Mouse (Mus musculus) urinary bladder, postnatal 10 days (tissue): Measurements from ENCODE around the gene Memo1.

Experiments
- DNase-seq: peaks from one replicate; pipeline ENCODE4 v3.0.0; 2022; ENCODE audit warnings: low spot score

Memo1 gene

DNA sequence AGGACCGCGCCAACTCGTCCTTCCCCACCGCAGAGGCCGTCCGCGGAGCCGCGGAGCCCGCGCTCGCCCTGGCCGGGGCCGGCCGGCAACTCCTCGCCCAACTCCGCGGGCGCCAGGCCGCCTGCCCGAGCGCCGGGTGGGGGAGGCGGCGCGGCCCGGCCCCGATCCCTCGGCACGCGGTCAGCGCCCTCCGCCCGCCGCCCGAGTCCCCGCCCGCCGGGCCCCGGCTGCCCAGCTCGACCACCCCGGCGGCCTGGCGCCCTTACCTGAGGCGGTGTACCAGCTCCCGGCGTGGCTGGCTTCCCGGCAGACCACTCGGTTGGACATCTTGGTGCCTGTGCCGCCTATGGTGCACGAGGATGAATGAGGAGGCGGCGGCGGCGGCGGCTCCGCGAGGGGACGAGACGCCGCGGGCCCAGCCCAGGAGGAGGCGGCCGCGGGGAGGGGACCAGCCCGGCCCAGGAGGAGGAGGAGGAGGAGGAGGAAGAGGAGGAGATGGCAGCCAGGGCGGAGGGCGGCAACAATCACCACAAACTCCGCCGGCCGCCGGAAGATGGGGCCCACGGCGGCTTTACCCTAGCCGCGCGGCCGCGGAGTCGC, 795 bp downstream of the Memo1 start:
- DNase-seq = peak; percentile 53

DNA sequence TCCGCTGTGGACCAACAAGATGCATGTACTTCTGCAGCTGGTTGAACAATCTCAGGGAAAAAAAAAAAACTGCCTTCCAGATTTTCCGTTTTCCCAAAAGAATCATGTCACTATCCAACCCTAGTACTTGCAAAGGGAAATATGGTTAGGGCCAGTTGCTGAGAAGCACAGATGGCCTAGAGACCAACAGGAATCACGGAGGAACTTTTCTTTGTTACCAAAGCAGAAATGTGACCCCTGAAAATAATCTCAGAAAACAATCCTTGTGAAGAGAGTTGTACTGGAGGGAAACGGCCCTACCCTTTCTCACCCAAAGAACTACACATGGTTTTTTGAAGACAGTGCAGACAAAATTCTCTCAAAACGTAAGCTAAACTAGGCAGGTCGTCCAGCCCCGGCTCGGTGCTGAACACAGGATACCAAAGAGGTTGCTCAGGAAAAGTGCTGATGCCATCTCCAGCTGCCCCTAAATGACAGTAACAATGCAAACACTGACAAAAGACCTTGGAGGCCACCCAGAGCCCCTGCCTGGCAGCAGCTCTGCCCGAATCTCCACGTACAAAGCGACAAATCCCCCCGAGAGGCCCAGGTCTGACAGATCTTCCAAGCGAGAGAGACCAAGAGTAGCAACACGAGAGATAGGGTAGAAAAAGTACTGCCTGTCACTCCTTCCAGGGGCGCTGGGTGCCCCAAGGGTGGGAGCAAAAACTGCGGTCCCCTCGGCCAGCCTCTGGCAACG, 1.5 kb downstream of the Memo1 start:
- DNase-seq = no peak

DNA sequence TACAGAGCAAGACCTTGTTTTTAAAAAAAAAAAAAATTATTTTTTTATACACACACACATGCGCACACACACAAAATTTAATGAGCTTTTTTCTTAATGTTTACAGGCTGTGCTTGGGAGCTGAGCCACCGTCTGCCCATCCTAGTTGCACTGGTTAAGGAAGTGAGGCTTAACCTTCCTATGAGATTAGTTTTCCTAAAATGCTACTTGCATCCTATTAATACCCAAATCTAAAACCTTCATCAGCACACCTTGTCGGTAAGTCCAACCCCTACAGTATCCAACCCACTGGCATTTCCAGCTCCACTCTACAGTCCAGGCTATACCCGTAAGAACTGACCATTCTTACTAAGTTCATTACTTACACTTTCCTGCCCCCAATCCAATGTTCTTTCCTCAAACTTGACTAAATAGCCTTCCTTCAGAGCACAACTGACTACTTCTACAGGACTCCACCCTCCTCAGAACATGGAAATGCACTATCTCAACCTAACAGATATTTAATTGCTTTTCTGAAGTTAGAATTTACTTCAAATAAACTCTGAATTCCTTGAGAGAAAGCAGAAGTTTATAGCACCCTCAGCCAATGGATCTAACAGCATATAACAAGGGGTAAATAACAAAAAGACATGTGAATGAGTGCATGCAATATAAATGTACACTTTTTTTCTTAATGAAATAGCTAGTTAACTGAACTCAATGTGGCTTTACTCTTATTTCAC, 3.5 kb downstream of the Memo1 start:
- DNase-seq = no peak

DNA sequence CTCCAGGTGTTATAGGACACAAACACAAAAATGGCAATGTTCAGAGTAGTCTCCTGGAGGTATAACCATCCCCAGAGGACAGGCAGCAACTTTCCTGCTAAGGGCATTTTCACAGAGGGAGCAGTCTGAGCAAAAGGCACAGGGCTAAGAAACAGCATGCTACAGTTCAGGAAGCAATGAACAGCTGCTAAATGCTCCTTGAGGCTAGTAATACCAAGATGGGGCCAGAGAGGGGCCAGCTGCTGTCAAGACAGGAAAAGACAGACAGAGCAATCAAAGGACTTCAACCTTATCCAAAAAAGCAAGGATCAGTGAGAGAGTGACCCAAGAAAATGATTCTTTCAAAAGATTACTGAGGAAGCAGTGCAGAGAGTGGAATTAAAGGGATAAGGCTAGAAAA, 4.5 kb downstream of the Memo1 start:
- no peak for DNase-seq

DNA sequence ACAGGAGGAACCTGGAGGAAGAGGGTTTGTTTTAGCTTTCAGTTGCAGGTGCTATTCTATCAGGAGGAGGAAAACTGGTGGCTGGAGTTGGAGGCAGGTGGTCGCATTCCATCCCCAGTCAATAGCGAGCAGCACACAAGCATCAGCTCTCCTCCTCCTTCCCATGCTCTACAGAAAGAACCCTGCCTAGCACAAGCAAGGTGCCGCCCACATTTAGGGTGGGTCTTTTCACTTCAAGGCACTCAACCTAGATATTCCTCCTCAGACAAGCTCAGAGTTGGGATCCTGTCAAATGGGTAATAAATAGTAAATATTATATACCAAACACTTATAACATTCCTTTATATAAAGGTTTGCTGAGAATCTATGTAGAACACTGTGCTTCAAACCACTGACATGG, 5.1 kb downstream of the Memo1 start:
- DNase-seq = no peak

DNA sequence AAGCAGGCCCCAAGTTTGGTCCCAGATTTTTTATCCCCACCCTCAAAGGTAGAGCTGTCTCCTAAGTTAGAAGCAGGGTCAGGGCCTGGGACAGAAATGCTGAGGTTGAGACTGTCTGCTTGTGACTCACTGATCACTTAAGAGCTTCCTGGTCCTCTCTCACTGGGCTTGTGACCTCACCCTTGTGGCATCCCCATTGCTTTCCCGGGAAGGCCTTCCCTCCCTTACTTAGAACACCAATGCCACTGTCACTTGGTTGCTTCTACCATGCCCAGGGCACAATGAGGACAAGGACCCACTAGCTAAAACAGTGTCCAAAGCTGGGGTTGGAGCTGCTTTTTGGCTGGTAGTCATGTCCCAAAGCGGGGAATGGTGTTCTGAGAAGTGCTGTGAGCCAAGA, 6.7 kb downstream of the Memo1 start:
- DNase-seq = no peak

DNA sequence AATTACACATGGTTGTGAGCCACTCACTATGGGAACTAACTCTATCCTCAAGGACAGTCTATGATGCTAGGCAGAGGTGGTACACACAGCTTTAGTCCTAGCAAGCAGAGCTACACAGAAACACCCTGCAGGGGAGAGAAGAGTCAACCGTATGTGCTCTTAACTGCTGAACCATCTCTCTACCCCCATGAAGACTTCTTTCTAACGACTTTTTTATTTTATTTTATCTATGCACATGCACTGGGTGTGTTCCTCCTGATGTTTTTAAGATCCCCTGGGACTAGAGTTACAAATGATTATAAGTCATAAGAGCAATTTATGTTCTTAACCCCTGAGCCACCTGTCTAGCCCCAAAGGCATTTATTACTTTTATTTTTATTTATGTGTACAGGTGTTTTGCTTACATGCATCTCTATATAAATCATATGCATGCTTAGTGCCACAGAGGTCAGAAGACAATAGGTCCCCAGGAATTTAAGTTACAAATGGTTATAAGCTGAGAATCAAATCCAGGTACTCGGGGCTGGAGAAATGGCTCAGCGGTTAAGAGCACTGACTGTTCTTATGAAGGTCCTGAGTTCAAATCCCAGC, 9.1 kb downstream of the Memo1 start:
- no peak for DNase-seq

DNA sequence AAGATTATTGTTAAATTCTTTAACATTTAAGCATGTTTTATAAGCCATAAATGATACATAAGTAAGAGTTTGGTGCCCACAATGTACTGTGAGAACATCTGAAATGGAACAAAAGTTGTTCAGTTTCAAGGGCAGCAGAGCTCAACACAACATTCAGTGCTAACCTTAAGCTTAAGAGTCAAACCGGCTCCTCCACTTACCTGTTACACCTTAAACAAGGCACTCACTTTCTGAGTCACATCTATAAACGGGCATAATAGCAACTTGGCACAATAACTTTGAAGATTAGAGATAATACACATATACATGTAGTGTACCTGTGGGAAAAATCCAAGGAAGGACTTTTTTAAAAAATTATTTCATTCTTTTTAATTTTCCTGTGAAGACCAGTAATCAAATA, 9.6 kb downstream of the Memo1 start:
- no peak for DNase-seq

DNA sequence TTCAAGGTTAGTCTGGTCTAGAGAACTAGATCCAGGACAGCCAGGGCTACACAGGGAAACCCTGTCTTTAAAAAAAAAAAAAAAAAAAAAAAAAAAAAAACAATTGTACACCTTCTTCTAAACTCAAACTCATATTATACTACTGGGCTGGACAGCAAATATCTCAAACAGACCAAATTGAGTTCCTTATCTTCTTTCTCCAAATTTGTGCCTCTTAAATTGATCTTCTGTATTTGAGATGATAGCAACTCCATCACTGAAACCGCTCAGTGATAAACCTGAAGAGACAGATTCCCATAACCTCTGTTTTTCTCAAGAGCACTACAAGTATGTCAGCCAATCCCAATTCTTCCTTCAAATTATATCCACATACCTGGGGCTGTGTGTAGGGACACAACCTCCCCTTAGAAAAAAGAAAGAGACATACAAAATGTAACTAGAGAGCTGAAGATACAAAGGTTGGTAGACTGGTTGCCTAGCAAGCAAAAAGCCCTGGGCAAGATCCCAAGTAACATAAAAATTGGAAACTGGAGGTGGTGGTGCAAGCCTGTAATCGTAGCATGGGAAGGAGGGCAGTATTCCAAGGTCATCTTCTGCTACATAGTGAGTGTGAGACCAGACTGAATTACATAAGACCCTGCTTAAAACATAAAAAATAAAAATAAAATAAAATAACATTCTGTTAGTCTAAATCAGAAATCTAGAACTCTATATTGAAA, 10.8 kb downstream of the Memo1 start:
- DNase-seq = no peak

DNA sequence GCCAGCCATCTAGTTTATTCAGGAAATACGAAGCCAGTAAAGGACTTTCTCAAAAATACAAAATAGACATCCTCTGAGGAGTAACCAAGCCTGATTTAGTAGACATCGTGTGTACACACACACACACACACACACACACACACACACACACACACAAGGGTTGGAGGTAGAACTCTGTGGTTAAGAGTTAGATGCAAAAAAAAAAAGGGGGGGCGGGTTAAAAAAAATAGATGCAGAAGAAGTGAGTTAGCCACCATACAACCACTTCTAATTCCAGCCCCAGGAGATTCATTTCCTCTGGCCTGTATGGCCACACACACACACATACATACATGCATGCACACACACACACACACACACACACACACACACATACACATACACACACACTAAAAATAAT, 13.3 kb downstream of the Memo1 start:
- DNase-seq = no peak

DNA sequence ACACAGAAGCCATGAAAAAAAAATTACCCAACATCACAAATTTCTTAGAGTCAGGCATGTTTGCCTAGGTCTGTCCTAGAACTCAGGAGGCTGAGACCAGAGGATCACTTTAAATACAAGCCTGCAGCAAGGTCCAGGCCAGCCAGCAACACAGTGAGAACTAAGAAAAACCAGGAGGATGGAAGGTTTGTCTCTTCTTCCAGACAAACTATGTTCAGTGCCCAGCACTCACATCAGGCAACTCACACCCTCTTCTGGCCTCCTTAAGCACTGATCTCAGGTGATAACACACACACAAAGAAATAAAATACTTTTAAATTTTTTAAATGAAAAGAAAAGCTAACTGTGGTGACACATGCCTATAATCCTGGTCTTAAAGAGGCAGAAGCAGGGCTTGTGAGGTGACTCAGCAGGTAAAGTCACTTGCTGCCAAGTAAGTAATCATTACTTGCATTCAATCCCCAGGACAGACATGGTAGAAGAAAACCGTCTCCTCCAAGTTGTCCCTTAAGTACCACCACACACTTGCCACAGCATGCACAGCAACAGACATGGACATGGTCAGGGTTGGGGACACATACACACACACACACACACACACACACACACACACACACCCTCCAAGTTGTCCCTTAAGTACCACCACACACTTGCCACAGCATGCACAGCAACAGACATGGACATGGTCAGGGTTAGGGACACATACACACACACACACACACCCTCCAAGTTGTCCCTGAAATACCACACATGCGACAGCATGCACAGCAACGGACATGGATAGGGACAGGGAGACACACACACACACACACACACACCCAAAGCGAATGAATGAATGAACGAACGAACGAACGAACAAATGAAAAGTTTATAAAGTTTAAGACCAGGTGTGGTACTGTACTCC, 16.1 kb downstream of the Memo1 start:
- no peak for DNase-seq

DNA sequence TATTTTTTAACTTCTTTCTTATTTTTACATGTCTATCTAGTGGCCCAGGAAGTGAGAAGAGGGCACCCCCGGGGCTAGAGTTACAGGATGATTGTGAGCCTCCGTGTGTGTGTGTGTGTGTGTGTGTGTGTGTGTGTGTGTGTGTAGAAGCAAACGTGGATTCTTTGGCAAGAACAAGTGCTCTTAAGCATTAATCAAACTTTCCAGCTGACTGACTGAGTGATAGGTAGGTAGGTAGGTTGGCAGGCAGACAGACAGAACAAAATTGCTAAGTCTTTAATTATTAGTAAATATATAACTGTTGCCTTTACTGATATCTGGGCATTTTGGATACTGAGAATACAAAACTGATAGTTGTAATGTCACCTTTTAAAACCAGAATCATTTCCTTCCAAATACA, 20.9 kb downstream of the Memo1 start:
- no peak for DNase-seq

DNA sequence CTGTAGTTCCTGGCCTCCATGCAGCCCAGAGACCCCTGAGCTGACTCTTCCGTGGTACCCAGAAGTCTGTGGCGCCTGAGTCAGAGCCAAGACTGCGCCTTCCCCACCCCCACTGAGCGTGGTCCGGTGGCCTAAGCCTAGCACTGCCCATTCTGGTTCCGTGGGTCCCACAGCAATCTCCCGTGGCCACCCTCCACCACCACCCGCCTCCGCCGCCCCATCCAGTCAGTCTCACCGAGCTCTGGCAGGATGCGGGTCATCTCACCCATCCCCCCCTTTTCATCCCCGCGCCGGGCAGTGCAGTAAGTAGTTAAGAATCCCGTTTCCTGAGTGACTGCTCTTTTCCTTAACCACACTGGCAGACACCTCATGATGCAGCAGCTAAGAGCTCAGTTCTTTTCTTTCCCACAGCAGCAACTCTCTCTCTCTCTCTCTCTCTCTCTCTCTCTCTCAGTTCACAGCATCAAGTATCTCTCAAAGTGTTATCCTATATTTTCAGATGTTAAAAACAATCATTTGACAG, 22.6 kb downstream of the Memo1 start:
- DNase-seq = no peak

DNA sequence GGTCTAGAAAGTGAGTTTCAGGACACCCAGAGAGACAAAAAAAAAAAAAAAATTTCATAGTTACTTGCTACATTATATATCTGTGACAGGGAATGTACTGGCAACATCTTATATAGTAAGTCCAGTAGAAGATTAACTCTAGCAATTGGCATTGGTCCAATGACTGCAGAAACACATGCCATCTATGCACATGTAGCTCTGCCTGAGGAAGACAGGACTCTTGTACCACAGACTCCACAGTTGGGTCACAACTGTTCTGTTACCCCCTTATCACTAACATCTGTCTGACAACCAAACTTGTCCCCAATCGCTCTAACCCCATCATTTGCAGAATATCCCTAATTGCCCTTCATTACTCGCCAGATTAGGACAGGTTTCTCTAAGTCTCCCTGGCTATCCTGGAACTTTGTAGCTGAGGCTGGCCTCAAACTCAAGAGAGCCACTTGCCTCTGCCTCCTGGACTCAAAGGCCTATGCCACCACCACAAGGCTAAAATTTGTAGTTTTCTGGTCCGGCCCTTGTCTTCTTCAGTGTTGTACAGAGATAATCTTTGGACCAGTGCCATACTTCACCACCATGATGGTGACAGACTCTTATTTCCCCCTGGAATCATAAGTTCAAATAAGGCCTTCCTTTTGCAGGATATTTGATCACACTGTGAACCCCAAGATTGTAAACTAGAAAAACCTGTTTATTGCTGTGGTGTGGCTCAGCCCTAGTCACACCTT, 23.6 kb downstream of the Memo1 start:
- no peak for DNase-seq

DNA sequence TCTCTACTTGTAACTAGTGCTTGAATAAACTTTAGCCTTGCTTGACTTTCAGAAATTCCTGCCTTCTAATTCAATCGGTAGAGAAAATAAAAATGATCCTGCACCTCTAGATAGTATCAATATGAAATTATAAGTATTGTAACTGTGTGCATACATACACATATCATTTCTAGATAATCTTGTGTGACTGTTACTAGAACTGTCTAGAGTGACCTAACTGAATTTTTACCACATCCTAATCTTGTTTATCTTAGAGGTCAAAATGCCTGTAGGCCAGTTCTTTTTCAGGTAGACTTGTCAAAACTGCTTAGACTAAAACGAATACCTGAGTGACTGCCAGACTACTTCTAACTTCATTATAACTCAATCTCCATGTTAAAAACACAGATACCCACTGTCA, 25.1 kb downstream of the Memo1 start:
- DNase-seq = no peak

DNA sequence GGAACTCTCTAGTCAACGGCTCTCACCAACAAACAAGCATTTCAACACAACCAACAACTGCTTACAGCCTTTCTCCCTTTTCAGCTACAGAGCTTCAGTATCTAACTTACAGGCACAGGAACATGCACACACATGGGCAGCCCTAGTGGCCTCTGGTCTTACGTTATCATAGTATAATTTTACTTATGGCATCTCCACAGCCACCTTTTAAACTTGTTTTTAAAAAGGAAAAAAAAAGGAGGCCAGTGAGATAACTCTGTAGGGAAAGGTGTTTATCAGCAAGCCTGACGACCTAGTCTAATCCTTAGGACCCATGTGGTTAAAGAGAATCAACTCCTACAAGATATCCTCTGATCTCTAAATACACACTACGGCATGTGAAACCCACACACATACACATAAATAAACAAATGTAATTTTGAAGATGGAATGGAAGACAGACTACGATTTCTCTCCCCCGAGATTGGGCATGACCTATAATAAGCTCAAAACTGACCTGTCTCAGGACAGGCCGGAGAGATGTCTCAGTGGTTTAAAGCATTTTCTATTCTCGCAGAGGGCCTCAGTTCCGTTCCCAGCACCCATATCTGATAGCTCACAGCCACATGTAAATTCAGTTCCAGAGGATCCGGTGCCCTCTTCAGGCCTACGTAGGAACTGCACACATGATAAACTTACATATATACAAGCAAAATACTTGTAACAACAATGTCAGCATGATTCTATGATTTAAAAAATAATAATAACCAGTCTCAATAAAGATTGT, 27.7 kb downstream of the Memo1 start:
- DNase-seq = no peak

DNA sequence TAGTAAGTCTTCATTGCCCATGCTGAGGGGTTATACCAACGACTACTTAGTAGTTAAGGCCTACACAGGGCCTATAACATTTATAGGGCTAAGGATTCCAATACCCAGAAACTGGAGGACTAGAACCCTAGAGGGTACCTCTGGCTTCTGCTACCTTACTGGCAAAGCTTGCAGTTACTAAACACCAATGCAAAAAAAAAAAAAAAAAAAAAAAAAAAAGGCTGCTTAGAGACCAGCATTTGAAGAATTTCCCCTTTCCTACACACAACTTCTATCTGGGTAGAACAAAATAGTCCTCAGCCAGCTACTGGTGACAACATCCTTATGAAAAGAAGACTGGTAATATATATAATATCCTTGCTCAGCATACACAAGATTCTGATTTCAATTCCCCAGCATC, 29.7 kb downstream of the Memo1 start:
- DNase-seq = no peak

DNA sequence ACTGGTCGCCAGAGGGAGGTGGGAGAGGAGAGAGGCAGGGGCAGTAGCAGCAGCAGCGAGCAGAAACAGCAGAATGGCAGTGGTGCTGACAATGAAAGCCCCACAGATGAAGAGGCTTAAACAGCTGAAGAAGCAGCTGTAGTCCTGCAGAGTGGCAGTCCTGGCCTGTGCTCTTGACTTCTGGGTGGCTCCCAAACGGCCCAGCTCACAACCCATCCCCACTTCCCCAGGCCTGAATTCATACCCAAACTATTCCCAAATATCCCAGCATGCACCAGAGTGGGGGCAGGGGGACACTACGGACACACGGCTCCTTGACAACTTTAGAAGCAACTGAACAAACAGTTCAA, 30.2 kb downstream of the Memo1 start:
- no peak for DNase-seq

DNA sequence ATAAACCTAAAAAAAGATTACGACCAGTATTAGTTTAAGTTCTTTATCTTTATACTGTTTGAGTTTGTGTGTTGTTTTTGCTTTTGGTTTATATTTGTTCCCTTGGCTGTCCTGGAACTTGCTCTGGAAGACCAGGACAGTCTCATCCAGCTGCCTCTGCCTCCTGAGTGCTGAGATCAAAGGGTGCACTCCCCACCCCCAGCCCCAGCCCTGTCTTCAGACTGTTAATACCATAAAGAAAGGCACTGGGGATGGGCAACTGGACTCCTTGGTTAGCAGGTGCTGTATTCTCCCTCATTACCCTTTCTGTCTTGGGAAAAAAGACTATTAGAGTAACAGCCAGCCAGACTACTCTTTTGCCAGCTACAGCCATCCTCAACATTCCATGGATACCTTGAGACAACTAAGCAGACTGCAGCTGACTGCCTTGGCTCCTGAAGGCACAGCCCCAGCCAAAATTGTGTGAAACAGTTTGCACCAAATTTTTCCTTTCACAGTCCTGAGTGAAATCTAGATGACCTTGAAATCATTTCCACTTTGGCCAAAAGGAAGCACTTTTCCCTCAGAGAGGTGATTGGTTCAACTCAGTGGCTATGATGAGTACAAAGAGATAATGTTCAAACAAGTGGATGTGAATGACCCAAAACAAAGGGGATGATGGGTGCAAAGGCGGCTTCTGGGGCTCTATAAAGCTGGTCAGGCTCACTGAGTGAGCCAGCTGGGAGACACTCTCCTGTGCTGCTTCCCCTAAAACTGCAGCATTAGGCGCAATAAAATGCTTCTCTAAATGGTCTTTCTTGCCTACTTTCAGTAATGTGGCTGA, 30.8 kb downstream of the Memo1 start:
- DNase-seq = no peak
